Mouse (Mus musculus) ZHBTc4 (cell line): Measurements from ENCODE around the gene Dbi.

Source experiments
- DNase-seq: peaks from one replicate; pipeline ENCODE4 v3.0.0-alpha.2; 2011; ENCODE audit warnings: low read depth, low spot score

Dbi gene

DNA sequence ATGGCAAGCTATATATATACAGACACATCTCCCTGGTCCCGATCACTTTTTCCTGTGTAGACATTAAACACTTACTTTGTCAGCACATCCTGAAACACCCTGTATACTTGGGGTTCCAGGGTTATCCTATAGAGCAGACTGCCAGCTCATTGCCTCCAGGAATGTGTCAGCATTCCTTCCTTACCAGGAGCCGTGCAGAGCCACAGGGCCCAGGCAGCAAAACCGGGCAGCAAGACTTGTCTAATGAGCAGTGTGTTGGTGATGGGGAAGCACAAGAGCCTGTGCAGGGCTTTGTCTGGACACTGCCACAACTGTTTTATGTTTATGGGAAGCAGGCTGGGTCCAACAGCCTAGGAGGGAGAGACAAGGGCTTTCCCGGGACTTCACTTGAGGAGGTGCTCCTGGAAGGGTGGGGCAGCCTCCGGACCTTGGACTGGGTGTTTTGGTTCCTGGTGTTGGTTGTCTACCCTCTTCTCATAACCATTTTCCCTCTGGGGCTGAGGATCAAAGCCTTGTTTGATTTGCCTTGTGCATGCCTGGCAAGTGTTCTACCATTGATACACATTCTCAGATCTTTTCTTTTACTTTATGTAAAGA, 36.9 kb downstream of the Dbi start:
- DNase-seq: peak; percentile 39

DNA sequence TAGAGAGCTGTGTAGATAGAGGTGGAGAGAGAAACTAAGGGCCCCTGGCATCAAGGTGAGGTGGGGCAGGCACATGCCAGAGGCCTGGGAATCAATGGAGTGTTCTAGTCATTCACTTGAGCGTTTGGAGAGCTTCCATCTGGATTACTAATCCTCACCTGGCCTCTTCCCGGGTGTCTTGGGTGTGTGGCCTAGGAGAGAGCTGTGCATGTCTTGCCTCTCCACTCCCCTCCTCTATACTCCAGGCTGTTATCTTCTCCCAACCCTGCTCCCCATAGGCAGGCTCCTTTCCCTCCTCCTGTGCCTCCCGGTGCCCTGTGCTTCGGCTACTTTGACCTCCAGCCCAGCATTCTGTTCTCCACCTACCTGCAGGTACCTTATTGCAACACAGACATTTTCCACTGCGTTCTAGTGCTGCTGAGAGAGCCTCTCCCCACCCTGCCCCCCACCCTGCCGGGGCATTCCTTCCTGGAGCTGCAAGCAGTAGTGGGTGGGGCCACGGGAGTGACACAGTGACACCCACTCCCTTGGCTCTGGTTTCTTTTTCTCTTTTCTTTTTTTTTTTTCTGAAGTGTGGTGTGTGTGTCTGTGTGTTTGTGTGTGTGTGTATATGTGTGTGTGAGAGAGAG, 37.8 kb downstream of the Dbi start:
- peak; percentile 87 for DNase-seq

DNA sequence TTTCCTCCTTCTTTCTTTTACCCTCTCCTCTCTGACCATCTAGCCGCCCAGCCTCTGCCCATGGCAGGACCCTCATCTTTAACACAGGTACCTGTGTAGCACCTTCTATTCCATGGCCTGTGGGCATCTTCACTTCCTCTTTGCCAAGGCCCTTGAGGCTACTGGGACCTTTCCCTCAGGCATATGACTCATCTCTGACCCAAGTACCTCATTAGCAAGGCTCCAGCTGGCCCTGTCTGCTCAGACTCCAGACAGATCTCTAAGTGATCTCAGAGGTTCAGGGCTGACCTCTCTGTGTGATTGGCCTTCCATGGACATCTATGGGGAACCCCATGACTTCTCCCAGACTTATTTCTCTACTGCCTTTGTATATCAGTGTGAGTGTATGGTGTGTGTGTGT, 40.2 kb downstream of the Dbi start:
- DNase-seq: no peak

DNA sequence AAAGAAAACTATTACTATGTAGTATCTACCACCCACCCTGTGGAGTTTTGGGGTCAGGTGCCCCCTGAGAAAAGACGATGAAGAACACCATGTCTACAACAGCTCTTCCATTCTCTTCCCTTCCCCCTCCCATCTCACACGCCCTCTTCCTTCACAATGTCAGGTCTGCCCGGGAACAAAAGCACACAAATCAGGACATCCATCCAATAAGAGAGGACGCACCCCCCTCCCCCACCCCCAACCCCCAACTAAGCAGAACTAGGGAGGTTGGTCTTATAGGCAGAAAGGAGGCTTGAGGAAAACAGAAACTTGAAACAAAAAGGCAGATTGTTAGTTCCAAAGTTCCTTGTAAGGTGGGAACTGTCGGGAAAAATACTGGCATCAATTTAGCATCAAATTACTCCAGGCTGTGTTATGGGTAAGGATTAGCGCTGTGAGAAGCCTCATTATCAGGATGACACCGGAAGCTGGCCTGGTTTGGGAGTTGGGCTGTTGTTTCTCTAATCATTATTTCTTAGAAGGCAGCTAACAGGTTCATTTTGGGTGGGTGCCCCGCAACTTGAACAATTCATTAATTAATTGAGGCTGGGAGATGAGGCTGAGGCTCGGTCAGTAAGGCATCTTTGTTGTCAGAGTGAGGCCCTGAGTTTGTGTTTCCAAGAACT, 43.0 kb downstream of the Dbi start:
- DNase-seq: peak; percentile 61

DNA sequence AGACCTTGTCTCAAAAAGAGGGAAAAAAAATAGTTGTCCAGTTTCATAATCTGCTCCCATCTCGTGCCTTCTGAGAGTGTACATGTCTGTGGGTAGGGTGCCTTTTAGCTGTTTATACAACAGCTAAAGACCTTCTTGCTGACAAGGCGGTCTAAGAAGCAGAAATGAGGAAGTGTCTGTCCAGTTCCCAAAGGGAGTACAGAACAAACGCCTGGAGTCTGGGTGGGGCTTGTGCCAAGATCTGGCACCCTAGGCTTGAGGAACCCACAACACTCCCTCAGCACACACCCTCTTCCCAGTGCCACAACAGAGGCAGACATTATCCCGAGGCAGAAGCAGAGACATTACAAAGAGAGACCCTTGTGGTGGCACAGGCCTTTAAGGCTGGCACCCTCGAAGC, 45.4 kb downstream of the Dbi start:
- no peak for DNase-seq

DNA sequence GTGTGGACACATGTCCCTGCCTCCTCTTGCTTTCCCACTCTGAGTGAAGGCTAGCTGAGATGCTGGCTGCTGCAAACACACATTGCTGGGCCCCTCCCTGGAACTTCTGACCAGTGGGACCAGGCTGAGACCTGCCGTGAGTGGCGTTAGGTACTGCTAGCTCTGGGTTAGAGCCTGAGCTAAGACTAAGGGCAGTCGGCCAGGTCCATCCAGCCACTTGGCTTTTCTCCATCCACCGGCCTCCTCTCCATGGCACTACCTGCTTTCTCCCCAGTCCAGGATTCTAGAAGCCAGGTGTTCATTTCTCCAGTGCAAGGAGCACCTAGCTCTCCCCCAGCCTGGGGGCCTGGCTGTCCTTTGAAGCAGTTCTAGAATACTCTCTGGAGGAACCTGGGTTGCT, 45.9 kb downstream of the Dbi start:
- DNase-seq: no peak

DNA sequence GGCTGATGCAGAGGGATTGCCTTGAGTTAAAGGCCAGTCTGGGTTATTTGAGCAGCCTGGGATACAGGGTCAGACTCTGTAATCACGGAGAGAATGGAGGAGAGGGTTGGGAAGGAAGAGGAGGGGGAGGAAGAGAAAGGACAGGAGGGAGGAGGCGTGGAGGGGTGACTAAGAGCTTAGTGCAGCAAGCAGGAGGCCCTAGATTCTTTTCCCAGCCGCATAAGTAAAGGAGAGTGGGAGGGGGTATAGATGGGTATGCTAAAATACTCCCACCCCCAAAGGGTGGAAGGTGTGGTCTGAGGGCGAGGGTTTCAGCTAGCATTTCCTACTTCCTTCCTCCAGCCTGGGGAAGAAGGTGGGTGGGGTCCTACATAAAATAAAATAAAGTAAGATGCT, 46.6 kb downstream of the Dbi start:
- DNase-seq: peak; percentile 54

DNA sequence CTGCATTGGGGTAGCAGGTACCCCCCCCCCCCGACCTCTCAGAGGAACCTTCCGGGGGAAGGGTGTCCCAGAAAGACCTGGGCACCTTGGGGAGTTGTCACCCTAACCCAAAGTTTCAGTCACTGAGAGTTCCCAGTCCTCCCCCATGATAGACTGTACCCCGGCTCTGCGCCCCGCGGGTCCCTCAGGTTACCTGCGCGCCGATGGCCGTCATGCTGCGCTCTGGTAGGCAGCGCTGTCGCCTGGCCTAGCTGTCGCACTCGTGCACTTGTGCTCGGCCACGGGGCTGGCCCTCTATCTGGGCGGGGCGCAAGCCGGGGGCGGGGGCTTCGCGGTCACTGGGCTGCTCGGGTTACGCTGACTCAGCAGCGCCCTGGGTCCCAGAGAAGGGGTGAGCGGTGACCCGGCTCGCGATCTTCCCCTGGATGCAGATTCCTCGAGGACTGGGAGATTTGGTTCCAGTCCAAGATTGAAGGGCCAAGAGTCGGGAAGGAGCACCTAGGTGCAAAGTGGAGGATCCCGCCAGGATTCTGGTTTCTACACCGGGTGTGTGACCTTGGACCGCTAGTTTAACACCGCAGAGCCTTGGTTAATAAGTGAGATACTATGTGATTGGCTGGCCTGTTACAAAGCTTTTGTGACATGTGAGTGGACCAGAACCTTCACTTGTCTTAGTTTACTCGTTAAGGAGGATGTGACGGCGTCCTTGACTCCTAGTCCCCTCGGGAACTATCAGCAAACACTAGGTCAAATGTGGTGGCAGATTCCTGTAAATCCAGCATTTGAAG, 47.2 kb downstream of the Dbi start, which contains the start of gene Tmem37:
Tmem37 (minus strand) TSS at position 556 of the 788 bp plus-strand sequence.
- peak; percentile 87 for DNase-seq

DNA sequence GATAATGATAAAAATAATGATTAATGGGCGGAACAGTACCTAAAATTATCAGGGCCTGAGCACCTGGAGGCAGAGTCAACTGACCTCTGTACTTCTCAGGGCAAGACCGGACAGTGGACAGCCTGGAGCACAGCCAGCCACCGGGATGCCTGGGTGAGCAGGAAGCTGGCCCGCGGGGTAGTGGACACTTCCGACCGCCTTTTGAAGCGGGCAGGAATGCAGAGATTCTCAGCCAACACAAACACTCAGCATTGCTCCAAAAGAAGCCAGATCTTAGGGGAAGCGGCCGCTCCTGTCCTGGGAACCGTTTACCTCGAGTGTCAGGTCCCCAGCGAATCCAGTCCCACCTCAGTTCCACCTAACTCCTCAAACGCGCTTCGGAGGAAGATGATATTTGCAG, 48.0 kb downstream of the Dbi start:
- DNase-seq: no peak

DNA sequence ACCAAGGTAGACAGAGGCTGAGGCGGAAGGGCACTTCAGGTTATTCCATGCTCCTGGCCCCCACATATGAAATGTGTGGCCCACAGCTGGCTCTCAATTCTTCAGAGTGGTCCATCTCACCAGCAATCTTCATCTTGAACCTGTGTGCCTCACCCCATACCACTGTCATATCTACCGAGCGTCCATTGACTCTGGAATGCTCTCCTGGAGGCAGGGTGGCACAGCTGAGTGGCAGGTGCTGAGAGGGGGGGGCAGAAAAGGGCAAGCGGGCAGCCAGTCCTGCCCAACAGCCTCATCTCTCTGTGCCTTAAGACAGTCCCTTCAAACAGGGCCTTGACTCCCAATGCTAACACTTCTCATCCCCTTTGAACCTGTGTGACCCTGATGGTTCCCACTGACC, 49.7 kb downstream of the Dbi start:
- DNase-seq: no peak

DNA sequence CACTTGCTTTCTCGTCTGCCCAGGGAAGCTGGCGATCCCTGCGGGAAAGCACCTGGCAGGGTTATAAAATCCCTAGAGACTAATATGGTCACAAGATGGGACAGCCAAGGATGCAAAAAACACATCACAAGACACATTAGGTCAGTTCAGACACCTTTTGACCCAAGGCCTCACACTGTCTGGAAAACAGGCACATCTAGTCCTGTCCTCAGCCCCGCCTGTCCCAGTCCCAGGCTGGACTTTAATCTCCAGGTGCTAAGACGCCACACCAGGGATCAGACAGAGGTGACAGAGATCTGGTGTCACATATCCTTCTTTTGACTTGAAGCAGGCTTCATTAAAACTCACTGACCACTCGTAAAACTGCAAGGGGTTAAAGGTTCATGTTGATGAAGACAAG, 50.7 kb downstream of the Dbi start:
- no peak for DNase-seq

DNA sequence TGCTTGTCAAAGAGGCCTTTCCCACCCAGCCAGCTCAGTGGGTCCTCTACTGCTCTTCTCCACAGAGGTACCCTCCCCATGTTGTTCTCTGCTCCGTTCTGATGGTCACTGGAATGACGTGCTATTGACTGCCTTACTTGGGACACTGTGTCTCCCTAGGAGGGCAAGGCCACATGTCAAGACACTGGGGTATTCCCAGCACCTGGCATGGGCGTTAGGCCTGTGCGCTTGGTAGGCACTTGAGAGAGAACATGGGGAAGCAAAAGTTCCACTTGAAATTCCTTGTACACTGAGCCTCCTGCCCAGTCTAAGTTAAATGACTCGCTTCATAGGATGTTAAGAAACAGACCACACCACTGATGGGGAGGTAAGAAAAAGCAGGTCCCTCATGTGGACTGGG, 51.8 kb downstream of the Dbi start:
- DNase-seq: no peak

DNA sequence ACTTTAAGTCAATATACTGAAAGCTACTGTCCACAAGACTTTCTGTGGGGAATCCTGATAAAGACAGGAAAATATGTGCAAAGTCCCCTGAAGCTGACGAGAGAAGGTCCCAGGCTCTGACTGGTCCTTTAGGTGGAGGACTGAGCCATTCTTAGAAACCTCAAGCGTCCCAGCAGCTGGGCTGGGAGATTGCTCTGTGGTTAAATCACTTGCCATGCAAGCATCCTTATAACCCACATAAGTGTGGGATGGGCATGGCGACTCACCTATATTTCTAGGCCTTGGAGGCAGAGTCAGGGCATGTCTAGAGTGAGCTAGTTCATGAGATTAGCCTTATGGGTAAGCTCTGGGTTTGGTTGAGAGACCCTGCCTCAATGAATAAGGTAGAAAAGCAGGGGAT, 54.3 kb downstream of the Dbi start:
- DNase-seq: no peak

DNA sequence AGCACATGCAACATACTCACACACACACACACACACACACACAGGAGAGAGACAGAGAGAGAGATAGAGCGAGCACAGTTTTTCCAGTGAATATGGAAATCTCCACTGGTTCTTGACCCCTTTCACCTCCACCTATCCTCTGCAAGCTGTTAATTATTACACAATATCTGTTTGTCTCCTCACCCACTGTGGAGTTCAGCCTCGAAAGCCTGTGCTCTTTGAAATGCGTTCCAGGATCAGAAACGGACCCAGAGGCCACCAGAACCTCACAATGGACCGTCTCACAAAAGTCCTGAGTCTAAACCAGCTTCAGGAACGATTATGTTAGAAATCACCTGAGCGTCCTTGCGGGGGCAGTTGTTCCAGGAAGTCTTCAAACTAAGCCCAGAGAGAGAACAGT, 54.7 kb downstream of the Dbi start:
- no peak for DNase-seq

DNA sequence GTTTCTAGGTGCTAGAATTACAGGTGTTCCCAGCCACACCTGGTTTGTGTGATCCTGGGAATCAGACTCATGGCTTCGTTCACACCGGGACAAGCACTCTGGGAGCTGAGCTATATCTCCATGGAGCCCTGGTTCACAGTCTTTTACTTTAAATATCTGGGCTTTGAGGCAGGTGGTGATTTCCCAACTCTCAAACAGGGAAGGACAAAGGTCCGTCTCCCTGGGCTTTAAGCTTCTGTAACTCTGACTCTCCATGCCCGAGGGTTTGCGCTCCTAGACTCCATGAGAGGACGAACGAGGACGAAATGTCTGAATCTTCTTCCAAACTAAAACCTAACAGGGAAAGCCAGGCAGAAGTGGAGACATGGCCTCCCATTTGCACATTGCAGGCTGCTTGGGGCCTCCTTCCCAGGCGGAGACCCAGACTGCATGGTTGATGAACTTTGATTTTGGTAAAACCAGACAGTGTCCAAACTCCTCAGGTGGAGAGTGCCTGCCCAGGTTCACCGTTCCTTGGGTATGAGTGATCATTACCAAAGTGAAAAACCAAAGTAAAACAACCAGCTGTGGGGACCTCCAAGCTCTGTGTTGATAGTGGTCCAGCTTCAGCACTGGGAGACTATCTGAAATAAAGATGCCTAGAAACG, 56.7 kb downstream of the Dbi start:
- no peak for DNase-seq
